Mouse (Mus musculus): ENCODE results near the gene Jak2. TPM values are rescaled to one million over a fixed set of nuclear protein-coding genes. Genes with fewer than 3 reads are reported as not detected.
A peak's percentile ranks its signal among the peaks of the same experiment; 100 is the strongest.

Gene Jak2
- polyA plus RNA-seq, 1 experiment from 2014 or later: 14.3 TPM

DNA sequence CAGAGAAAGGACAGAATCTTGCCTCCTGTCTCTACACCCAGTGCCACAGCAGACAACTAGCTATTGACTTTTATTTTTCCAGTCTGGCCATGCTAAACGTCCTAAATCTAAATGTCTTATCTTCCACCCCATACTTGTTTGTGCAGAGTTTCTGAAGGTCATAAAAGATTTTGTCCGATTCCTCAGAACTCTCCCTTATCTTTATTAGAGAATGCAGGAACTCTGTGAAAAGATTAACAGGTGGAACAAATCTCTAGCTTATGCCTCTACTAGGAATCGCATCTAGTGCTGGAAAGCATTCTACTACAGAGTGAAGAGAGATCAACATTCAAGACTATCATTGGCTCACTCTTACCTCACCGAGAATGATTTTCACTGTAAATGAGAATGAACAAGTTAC lies 1.7 kb upstream of the Jak2 start:
- Histone ChIP-seq H3K36me3 (ENCODE audit: control insufficient read depth, insufficient read depth, low read length) (no peaks in the 10 kb centered on the region), H3K4me1 (ENCODE audit: control insufficient read depth, insufficient read depth, low read length) (peaks cover 25% of the 10 kb centered on the region), H3K4me2 (ENCODE audit: low read depth) (peak overlapping the region; percentile 87), H3K4me3 (ENCODE audit: low read depth, low read length) (peak overlapping the region; percentile 88), H3K27me3 (ENCODE audit: control insufficient read depth, insufficient read depth, low read length) (no peaks in the 10 kb centered on the region), H3K9ac (ENCODE audit: low read length) (no peak overlapping the region; the same call in 1 of the 2 replicates), H3K9me3 (ENCODE audit: control insufficient read depth, low read length) (no peaks in the 10 kb centered on the region), H3K27ac (ENCODE audit: low read depth, low read length) (no peak overlapping the region)
- WGBS: 75% methylated on average over 4 of the region's 4 CpGs
- no peak for DNase-seq (ENCODE audit: low spot score)
- ATAC-seq (ENCODE audit: insufficient read depth, low FRiP score, low TSS enrichment): no peak

DNA sequence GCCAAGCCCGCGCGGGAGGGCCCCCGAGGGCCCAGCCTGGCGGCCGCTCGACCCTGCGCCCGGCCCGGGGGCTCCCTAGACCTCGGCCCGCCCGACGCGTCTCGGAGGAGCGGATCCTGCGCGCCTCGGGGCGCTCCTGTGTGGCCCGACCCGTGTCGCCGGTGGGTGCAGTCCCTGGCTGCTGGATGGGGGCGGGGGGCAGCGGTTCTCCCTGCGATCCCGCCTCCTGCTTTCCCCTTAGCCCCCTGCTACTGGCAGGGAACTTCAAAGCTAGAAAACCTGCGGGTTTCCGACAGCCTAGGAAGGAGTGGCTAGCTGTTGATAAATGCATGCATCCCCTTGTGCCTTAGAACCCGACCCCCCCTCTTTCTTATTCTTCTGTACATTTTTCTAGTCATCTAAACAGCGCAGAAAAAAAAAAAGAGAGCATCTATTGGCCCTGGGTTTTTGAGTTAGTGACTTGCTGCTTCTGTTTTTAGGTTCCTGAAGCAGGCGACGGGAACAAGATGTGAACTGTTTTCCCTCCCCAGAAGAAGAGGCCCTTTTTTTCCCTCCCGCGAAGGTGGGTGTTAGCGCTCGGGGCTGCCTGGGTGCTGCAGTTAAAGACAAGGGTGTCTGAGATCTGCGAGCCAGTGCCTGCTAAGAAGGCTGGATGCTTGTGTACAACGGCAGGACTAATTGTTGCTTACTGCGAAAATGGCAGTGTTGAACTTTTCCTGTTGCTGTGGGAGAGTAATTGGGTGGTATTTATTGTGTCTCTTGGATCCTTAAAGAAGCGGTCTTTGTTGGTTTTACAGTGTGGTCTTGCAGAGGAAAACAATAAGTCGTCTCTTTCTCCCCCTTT lies 552 bp downstream of the Jak2 start:
- ATAC-seq (ENCODE audit: insufficient read depth, low FRiP score, low TSS enrichment): peak; percentile 75
- DNase-seq (ENCODE audit: low spot score): peak; percentile 65
- H3K27me3 ChIP-seq (ENCODE audit: control insufficient read depth, insufficient read depth, low read length): no peaks in the 10 kb centered on the region
- under 1% methylated on average over 33 of the region's 44 CpGs for WGBS
- peak overlapping the region; percentile 91 for H3K9ac ChIP-seq (ENCODE audit: low read length)
- H3K9me3 ChIP-seq (ENCODE audit: control insufficient read depth, low read length): no peaks in the 10 kb centered on the region
- H3K4me1 ChIP-seq (ENCODE audit: control insufficient read depth, insufficient read depth, low read length): peaks cover 25% of the 10 kb centered on the region
- H3K4me2 ChIP-seq (ENCODE audit: low read depth): peak overlapping the region; percentile 87
- H3K36me3 ChIP-seq (ENCODE audit: control insufficient read depth, insufficient read depth, low read length): no peaks in the 10 kb centered on the region
- peak overlapping the region; percentile 88 for H3K4me3 ChIP-seq (ENCODE audit: low read depth, low read length)
- peak overlapping the region; percentile 97 for H3K27ac ChIP-seq (ENCODE audit: low read depth, low read length)

DNA sequence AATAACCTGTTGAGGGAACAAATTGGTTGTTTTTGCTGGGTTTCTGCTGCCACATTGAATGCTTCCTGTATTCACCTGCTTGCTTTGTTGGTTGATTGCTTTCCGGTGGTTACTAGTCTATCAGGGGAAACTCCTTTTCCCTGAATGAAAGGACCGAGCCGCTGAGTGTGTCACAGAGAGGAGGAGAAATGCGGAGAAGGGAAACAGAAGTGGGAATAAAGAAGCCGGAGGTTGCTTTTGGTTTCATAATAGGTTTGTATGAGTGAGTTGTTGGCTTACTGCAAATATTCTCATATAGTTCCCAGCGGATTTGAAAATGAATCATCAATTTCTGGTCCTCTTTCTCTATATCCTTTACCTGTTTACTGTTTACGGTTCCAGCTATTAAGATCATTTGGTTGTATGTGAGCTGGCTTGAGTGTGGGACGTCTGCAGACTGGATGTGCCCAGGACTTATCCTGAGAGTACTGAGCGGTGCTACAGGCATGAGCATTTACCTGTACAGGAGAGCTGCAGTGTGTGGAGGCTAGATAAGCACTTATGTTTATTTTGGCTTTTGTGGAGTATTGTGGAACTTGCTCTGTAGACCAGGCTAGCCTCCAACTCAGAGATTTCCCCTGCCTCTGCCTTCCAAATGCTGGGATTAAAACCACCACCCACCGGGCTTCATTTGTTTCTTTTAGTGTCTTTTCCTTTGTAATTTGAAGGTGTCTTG lies 1.4 kb downstream of the Jak2 start:
- peak overlapping the region; percentile 87 for H3K4me2 ChIP-seq (ENCODE audit: low read depth)
- H3K4me3 ChIP-seq (ENCODE audit: low read depth, low read length): peak overlapping the region; percentile 88
- peak overlapping the region; percentile 91 for H3K9ac ChIP-seq (ENCODE audit: low read length)
- no peaks in the 10 kb centered on the region for H3K9me3 ChIP-seq (ENCODE audit: control insufficient read depth, low read length)
- H3K36me3 ChIP-seq (ENCODE audit: control insufficient read depth, insufficient read depth, low read length): no peaks in the 10 kb centered on the region
- ATAC-seq (ENCODE audit: insufficient read depth, low FRiP score, low TSS enrichment) (no peak), DNase-seq (ENCODE audit: low spot score) (no peak)
- H3K27me3 ChIP-seq (ENCODE audit: control insufficient read depth, insufficient read depth, low read length): no peaks in the 10 kb centered on the region
- no peak overlapping the region for H3K27ac ChIP-seq (ENCODE audit: low read depth, low read length)
- H3K4me1 ChIP-seq (ENCODE audit: control insufficient read depth, insufficient read depth, low read length): peaks cover 25% of the 10 kb centered on the region
- WGBS: 24% methylated on average over 10 of the region's 10 CpGs

DNA sequence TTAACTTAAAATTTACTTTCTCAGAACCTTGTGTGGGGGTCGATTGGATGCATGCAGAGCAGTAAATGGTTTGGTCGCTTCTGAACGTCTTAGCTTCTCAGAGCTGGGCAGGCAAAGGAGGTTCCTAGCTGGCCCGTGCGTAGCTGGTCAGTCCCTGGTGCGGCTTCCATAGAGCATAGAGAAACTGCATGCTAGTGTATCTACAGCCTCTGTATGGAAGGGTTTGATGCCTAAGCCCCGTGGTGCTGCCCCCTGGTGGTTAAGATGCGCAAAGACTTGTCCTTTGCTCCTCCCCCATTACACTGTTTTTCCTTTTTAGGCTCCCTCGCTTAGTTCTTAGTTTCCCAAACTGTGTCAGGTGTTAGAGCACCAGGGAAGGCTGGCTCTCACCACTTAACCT lies 2.1 kb downstream of the Jak2 start:
- Histone ChIP-seq H3K9me3 (ENCODE audit: control insufficient read depth, low read length) (no peaks in the 10 kb centered on the region), H3K4me1 (ENCODE audit: control insufficient read depth, insufficient read depth, low read length) (peaks cover 25% of the 10 kb centered on the region), H3K9ac (ENCODE audit: low read length) (no peak overlapping the region), H3K27me3 (ENCODE audit: control insufficient read depth, insufficient read depth, low read length) (no peaks in the 10 kb centered on the region), H3K27ac (ENCODE audit: low read depth, low read length) (no peak overlapping the region), H3K4me3 (ENCODE audit: low read depth, low read length) (peak overlapping the region; percentile 88), H3K36me3 (ENCODE audit: control insufficient read depth, insufficient read depth, low read length) (no peaks in the 10 kb centered on the region), H3K4me2 (ENCODE audit: low read depth) (peak overlapping the region; percentile 87)
- DNase-seq (ENCODE audit: low spot score) (peak; percentile 85), ATAC-seq (ENCODE audit: insufficient read depth, low FRiP score, low TSS enrichment) (peak; percentile 51; the same call in 1 of the 2 replicates)
- 3% methylated on average over 9 of the region's 9 CpGs for WGBS

DNA sequence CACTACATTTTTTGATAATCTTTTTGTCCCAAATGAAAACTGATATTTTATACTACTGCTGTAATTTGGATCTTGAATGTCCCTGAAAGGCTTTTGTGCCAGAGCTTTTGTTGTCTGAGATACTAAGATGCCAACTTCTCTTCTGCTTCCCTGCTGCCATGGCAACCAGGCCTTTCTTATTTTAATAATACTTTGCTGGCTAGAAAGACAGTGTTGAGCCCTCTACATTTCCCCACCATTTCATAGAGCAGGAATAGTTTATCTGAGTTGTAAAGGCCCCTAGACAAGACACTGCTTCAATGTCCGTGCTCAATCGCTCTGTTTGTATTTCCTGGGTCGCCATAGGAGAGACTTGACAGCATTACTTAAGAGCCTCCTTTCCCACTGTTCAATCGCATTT lies 3.0 kb downstream of the Jak2 start:
- no peak overlapping the region for H3K9ac ChIP-seq (ENCODE audit: low read length)
- no peaks in the 10 kb centered on the region for H3K9me3 ChIP-seq (ENCODE audit: control insufficient read depth, low read length)
- ATAC-seq (ENCODE audit: insufficient read depth, low FRiP score, low TSS enrichment): no peak
- no peaks in the 10 kb centered on the region for H3K36me3 ChIP-seq (ENCODE audit: control insufficient read depth, insufficient read depth, low read length)
- H3K27me3 ChIP-seq (ENCODE audit: control insufficient read depth, insufficient read depth, low read length): no peaks in the 10 kb centered on the region
- H3K4me1 ChIP-seq (ENCODE audit: control insufficient read depth, insufficient read depth, low read length): peaks cover 22% of the 10 kb centered on the region
- H3K27ac ChIP-seq (ENCODE audit: low read depth, low read length): no peak overlapping the region
- H3K4me2 ChIP-seq (ENCODE audit: low read depth): no peak overlapping the region
- H3K4me3 ChIP-seq (ENCODE audit: low read depth, low read length): no peak overlapping the region
- DNase-seq (ENCODE audit: low spot score): peak; percentile 38
- 34% methylated on average over 4 of the region's 4 CpGs for WGBS

DNA sequence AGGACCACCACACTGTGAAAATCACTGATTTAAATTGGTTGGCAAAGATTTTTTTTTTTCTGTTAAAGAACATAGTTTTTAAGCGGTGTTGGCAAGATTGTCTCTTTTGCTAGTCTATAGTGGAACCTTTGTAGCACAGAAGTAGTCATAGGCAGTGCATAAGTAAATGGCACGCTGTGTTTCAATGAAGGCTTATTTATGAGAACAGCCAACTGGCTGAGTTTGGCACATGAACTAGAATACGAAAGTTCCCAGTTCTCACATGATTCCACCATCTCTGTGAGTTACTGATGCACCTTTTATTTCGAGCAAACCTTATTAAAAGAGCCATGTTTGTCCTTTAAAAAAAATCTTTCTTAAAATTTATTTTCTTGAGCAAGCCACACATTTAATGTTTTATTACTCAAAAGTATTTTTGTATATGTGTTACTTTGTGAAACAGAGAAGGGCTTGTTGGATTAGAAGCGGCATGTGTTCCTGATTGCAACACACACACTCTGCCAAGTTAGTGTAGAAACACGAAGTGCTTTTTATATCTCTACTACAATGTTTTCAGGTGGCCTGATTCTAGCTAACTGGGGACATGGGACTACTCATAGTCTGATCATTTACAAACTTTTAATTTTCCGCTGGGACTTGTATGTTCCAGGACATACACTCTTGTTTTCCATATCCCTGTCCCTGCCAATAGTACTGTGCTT lies 3.8 kb downstream of the Jak2 start:
- Histone ChIP-seq H3K4me3 (ENCODE audit: low read depth, low read length) (no peak overlapping the region), H3K27ac (ENCODE audit: low read depth, low read length) (no peak overlapping the region), H3K27me3 (ENCODE audit: control insufficient read depth, insufficient read depth, low read length) (no peaks in the 10 kb centered on the region), H3K4me2 (ENCODE audit: low read depth) (no peak overlapping the region), H3K9ac (ENCODE audit: low read length) (no peak overlapping the region), H3K9me3 (ENCODE audit: control insufficient read depth, low read length) (no peaks in the 10 kb centered on the region), H3K36me3 (ENCODE audit: control insufficient read depth, insufficient read depth, low read length) (no peaks in the 10 kb centered on the region), H3K4me1 (ENCODE audit: control insufficient read depth, insufficient read depth, low read length) (peaks cover 14% of the 10 kb centered on the region)
- WGBS: 85% methylated on average over 7 of the region's 7 CpGs
- ATAC-seq (ENCODE audit: insufficient read depth, low FRiP score, low TSS enrichment) (no peak), DNase-seq (ENCODE audit: low spot score) (no peak)

DNA sequence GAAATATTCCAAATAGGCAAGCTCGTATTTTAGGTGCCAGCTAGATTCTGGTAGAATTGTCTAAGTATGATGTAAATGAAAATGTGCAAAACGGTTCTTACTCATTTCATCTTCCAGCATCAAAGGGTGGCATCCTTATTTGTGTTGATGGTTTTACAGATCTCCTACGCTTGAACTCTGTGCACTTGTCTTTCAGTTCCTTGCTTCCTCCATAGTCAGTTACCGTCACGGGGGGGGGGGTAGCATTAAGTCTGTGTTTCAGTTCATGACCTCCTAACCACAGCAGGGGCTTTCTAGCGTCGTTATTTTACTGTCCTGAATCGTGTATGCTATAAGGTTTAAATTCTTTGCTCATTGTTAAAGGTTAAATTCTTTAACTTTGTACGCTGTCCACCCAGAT lies 10.0 kb downstream of the Jak2 start:
- Histone ChIP-seq H3K4me3 (ENCODE audit: low read depth, low read length) (no peak overlapping the region), H3K4me2 (ENCODE audit: low read depth) (no peak overlapping the region), H3K9ac (ENCODE audit: low read length) (no peak overlapping the region), H3K27me3 (ENCODE audit: control insufficient read depth, insufficient read depth, low read length) (no peaks in the 10 kb centered on the region), H3K36me3 (ENCODE audit: control insufficient read depth, insufficient read depth, low read length) (no peaks in the 10 kb centered on the region), H3K4me1 (ENCODE audit: control insufficient read depth, insufficient read depth, low read length) (no peaks in the 10 kb centered on the region), H3K27ac (ENCODE audit: low read depth, low read length) (no peak overlapping the region), H3K9me3 (ENCODE audit: control insufficient read depth, low read length) (no peaks in the 10 kb centered on the region)
- 74% methylated on average over 9 of the region's 9 CpGs for WGBS
- ATAC-seq (ENCODE audit: insufficient read depth, low FRiP score, low TSS enrichment) (no peak), DNase-seq (ENCODE audit: low spot score) (no peak)

DNA sequence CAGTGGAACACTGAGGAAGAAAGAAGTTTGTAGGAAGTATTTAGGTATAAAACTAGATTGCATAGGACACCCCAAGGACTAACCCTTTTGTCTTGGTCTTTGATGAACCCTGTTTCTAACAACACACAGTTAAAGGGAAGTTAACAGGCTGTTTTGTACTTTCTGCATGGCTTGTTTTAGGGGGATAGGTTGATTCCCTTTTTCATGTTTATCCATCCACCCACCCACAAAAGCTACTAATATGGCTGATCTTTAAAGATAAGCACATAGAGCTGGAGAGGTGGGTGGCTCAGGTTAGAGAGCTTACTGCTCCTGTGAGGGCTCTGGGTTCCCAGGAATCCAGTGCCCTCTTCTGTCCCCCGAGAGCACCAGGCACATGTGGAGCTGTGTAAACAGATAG lies 11.9 kb downstream of the Jak2 start:
- Histone ChIP-seq H3K4me2 (ENCODE audit: low read depth) (no peak overlapping the region), H3K4me1 (ENCODE audit: control insufficient read depth, insufficient read depth, low read length) (no peaks in the 10 kb centered on the region), H3K9ac (ENCODE audit: low read length) (no peak overlapping the region), H3K9me3 (ENCODE audit: control insufficient read depth, low read length) (no peaks in the 10 kb centered on the region), H3K27ac (ENCODE audit: low read depth, low read length) (no peak overlapping the region), H3K4me3 (ENCODE audit: low read depth, low read length) (no peak overlapping the region), H3K36me3 (ENCODE audit: control insufficient read depth, insufficient read depth, low read length) (no peaks in the 10 kb centered on the region), H3K27me3 (ENCODE audit: control insufficient read depth, insufficient read depth, low read length) (no peaks in the 10 kb centered on the region)
- ATAC-seq (ENCODE audit: insufficient read depth, low FRiP score, low TSS enrichment): no peak
- DNase-seq (ENCODE audit: low spot score): no peak
- 100% methylated on average over 1 of the region's 1 CpGs for WGBS

Data from neural tube, embryonic 11.5 days (tissue).